Mouse (Mus musculus) urinary bladder, adult 18-20 months (tissue): ENCODE measurements at regions not wholly inside any gene's neighbourhood (a gene's known extent, or its start where the extent isn't known, plus 50 kb on each side); places are given as distances from the start of the nearest gene placed in this dataset.
"Not testable (repeated sequence)": the region's sequence is repeated elsewhere in the genome, so short reads cannot be mapped to it uniquely, and the experiment has no call there.

Experiments used
- DNase-seq, 2 experiments: peaks; one replicate each; pipeline ENCODE4 v3.0.0; 2022; ENCODE audit warnings: low spot score in 2 of 2, mixed read lengths in 2 of 2

DNA sequence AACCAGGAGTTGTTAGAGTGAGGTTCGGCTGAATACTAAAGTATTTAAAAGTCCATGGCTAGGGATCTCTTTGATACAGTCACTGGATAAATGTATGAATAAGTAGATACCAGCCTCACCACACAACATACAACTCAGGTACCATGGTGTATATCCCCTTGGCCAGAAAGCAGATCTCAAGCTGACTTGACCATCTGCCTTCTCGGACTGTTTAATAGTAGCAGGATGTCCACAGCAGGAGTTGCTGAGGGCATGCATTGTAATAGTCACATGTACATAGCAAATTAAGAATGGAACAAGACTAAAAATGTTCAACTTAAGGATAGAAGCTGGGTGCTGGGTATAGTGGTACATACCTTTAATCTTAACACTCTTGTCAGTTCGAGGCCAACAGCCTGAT lies 337.9 kb upstream of the Maf start:
- DNase-seq, result no peak

DNA sequence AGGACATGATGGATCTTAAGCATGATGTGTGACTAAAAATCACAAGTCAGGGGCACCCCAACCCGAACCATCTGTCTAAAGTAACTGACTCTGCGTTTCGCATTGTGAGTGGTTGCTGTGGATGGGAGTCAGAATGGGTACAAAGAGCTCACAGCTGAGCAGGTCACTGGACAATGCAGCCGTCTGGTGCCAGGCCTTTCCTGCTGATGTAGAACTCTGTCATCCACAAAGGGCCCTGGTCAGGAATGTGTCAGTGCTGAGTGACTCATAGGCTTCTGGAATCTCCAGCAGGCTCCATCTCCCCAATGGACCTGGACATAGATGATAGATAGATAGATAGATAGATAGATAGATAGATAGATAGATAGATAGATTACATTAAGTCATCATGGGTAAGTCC lies 335.8 kb upstream of the Maf start:
- DNase-seq, result no peak

DNA sequence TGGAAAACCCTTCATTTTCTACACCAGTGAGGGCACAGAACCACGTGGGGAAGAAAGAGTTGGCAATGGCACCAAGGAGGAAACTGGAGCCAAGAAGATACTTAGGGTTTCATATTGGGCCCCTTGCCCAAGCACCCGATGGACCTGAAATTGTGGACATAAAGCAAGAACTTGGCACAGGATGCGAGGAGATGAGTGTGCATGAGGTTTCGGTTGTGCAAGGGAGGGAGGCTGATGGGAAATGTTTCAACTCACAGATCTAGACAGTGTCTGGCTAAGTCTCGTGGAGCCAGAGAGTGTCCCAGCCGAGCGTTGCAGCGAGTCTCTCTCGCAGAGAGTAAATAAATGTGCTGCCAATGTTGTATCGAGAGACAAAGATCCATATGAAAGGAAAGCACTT lies 323.4 kb upstream of the Maf start:
- no peak for DNase-seq

DNA sequence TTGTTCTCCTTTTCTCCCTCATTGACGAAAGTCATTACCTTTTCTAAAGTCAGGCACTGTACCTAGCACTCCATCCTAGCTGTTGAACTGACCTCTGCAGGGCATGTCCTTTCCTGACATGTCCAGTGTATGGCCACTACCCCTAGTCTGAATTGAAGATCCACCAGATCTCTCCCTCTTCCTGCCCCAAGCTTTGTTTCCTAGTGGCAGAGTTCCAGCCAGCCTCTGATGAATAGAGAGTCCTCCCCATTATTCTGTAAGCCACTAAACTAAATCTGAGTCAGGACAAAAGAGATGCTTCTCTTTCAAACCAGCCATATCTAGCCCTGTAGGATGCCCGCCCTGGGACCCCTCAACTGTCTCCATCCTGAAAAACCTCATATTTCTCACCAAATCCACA lies 317.7 kb upstream of the Maf start:
- DNase-seq, result no peak

DNA sequence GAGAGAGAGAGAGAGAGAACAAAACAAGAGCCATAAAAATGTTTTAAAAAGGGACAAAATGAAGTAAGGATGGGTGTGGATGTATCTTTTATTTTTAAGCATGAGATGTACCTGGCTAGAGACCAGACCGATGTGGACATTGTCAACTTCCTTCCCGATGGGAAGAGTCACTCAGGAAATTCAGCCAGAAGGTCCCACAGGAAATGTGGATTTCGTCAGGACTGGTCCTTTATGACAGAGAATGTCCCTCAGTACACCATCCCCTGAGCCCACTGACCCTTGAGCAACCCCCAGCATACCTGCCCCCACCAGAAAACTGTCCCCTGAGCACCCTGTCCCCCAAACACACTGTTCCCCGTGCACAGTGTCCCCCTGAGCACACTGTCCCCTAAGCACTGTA lies 317.2 kb upstream of the Maf start:
- DNase-seq, result no peak

DNA sequence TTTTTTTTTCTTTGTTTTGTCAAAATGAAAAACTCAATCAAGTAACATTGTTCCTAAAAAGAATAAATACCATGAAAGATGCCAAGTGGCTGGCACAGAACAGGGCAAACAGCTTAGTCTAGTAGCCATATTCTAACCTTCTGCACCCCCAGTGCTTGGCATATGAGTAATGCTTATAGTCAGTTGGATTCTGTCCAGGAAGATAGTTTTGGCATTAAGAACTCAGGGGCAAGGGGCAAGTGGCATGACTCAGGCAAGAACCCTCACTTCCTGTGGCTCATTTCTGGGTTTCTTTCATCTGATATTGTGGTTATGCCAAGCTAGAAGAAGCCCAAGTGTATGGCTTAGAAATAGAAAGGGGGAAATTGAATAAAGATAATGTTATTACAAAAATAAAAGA lies 314.1 kb upstream of the Maf start:
- no peak for DNase-seq

DNA sequence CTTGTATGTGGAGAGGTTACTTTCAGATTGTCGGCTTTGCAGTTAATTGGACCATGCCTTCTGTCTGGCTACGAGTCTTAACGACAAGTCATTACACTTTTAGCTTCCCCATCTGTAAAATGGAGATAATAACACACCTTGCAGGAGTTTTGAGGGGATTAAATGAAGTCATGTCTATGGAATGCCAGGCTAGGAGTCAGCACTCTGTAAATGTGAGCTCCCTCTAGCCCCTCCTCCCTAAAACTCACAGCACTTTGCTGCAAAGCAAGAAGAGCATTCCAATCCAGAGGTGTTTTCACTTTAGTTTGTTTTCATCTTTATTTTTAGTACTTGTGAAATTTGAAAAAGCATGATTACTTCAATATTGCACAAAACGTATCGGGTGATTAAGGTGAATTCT lies 287.7 kb upstream of the Maf start:
- no peak for DNase-seq

DNA sequence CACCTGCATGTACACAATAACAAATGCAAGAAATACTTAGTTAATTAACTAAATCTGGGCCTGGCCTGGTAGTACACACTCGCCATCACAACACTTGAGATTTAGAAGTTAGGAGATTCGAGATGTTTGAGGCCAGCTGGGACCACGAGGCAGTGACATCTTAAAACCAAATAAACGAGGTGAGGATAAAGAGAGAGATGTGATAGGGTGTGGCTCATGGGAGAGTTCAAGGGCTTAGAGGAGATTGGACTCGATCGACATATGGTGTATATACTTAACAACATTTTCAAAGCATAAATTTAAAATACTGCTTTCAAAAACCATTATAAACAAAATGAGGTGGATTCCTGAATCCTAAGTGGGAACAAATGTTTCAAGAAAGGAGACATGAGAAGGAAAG lies 284.4 kb upstream of the Maf start:
- no peak for DNase-seq

DNA sequence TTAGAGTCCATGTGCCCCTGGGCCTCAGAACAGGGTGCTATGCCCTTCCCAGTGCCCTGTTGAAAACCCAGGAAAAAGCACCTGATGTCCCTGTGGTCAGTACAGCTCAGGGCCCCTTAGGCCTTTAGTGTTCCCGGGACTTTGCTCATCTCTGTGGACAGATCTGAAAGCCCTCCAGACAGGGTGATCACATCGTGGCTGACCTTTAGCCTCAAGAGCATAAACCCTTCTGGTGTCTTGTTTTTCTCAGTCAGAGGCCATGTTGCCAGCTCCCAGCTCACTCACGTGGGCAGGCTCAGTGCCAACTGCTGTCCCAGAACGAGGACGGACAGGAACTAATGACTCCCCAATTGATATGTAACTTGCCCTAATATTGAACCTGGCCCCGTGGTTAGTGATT lies 275.8 kb upstream of the Maf start:
- no peak for DNase-seq

DNA sequence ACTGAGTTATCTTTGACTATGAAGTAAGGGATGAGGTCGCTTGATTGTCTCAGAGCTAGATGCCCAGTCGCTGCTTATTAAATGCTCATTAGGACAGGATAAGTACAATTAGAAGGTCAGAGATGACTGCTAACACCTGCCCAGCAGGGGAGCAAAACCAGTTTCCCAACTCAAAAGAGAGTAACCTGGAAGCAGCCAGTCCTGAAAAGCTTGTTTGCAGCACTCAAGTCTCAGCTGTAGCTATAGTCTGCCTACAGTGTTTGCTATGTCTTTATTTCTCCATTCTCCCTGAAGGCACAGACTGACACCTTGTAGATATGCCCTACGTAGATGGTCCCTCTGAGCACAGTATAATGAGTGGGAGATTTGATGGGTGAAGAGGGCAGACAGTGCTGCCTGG lies 274.7 kb upstream of the Maf start:
- peak in 1 of 2 experiments; percentile 24 for DNase-seq

DNA sequence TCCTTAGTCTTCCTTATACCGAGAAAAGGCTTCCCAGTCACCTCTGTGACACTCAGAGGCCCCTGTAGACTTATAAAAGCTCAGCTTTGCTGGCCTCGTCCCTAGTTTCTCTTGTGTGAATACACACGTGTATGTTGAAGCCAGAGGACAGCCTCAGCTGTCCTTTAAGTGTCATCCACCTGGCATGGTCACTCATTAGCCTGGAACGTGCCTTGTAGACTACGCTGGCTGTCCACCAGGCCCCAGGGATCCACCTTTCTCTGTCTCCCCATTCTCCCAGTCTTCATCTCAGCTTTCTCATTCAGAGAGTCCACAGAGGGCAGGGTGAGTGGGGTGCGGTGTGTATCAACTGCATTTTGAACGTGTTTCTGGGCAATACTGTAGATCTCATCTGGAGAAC lies 273.8 kb upstream of the Maf start:
- no peak for DNase-seq

DNA sequence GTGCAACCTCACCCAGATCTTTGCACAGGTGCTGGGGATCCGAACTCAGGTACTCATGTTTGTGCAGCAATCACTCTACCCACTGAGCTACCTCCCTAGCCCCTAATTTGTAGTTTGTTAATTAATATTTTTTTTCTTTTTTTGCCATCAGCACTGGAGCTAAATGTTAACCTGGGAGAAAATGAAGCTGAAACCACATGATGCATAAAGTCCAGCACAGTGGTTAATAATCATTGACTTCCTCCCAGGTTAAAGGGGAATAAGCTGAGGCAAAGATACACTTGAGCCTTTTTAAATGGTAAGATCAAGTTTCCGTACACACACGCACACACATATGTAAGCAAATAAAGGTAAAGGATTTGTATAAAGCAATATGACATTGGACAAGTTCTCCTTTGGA lies 273.0 kb upstream of the Maf start:
- DNase-seq, result no peak

DNA sequence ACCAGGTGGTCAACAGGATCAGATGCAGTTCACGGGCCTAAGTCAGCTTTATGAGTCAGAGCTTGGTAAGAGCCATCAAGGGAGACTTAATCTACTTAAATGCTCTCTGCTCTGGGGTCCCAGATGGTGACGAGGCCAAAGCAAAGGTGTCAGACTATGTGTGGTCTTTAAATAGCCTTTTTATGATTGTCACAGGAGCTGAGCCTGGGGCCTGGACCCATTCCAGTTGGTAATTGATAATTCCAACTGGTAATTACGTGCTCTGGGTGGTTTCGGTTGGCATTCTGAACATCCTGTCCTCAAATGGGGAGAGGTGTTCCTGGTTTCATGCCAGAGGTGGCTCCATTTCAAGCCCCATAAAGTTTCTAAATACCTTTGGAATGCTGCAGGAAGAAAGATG lies 269.6 kb upstream of the Maf start:
- DNase-seq, result no peak

DNA sequence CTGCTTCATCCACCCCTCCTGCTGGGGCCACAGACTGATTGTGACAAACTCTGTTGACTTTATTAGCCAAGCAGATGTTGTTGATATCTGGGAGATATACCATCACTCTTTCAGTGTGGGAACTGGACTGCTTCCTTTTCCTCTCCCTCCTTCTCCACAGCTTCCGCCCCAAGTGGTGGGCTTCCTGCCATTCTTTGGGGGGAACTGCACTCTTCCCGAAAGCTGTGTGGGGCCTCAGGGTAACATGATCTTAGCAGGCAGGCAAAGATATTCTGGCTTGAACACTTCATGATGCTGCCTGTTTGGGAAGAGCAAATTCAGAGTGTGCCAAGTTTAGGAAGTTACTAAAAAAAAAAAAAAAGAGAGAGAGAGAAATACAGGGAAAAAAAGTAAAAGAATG lies 267.1 kb upstream of the Maf start:
- no peak for DNase-seq

DNA sequence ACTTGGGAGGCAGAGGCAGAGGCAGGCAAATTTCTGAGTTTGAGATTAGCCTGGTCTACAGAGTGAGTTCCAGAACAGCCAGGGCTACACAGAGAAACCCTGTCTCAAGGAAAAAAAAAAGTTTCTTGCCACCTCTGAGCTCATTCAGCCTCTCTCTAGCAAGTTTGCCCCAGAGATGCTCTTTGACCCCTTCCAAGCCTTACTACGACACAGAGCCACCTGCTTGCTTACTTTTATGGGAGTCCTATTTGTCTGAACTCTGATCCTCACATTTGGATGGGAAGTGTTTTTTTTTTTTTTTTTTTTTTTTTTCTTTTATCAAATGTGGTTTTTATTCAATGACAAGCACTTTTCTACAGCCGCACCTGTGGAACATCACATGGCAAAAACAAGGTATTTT lies 263.8 kb upstream of the Maf start:
- not testable (repeated sequence) for DNase-seq

DNA sequence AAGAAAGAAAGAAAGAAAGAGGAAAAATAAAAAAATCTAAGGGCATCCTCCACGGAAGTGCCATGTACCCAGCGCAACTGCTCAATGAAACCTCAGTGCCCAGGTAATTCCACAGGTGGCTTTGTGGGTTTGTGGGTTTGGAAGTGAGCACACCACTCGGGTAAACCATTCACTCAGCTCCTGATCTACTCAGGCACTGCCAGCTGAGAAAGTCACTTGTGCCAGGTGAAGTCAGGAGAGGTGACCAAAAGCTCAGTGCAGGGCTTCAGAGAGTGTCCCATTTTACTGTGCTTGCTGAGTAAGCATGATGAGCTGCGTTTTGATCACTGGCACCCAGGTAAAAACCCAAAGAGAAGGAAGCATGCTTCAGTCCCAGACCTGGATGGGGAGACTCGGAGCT lies 260.5 kb upstream of the Maf start:
- DNase-seq, result no peak

DNA sequence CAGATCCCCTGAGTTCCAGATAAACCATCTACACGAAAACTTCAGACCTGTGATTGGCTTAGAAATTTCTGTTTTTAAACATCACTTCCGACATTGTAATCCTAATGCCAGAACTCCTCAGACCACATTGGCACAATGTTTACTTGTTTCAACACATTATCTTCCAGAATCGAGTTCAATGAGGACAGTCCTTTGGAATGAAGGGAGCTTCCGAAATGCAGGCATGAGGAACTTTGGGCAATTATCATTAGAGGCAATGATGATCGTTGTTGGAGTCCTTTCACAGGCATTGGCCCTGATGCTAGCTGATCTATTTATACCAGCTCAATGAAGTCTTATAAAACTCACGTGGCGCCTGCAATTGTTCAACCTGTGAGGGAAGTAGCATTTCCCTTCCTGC lies 258.4 kb upstream of the Maf start:
- DNase-seq, result no peak

DNA sequence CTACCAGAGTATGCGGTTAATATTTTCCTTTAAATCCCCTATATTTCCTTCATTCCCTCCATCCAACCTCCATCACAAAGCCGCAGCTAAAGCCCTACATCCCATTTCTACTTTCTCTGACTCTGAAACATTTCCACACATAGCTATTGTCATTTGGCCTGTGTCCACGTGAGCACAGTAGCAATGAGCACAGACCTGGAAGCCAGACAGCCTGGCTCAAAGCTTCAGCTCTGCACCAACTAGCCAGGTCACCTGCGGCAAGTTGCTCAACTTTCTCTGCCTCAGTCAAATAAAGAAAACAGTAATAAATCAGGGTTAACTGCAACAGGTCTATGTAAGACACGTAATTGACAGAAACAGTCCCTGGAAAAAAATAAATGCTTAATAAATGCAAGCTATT lies 247.8 kb upstream of the Maf start:
- no peak for DNase-seq

DNA sequence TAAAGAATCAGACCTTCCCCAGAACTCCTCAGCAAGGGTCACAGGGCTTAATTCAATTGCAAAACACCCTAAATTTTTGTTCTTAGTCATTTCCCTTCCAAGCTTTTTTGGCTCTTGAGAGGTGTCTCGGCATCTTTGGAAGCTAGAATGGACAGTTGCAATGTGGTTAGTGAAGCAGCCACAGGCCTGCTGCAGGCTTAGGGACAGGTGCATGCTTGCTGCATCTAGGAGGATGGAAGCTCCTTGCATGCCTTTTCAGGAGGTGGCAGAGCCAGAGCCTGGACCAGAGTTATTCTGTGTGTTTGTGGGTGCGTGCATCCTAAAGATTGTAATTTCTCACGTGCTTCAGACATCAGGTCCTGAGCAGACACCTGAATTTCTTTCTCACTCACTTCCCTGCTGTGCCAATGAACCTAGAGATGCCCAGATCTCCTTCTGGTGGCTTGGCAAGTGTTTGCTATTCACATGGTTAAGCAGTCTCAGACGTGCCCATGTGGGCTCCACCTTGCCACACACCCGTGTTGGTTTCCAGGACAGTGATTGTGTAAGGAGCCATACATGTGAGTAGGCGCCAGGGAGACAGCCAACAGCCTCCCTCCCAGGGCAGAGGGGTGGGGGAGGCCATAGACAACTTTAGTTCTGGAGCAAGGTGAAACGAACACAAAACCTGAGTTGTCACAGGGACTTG lies 246.3 kb upstream of the Maf start:
- DNase-seq, result no peak

DNA sequence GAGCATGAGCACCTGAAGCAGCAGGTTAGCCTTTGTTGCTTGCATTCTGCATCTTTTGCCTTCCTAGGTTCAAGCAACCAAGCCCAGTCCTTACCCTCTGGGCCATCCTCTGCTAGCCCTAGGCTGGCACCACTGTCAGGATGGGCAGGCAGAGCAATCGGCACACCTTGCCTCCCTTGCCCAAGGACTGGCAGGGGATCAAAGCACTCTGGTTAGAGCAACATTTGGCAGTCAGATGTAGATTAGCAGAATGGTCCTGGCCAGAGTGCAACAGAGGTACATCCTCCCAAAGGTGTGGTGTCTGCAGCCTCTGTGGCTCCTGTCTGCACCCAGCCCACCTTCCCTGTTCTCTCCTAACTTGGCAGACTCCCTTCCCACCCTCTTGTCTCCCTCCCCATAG lies 244.9 kb upstream of the Maf start:
- no peak for DNase-seq

DNA sequence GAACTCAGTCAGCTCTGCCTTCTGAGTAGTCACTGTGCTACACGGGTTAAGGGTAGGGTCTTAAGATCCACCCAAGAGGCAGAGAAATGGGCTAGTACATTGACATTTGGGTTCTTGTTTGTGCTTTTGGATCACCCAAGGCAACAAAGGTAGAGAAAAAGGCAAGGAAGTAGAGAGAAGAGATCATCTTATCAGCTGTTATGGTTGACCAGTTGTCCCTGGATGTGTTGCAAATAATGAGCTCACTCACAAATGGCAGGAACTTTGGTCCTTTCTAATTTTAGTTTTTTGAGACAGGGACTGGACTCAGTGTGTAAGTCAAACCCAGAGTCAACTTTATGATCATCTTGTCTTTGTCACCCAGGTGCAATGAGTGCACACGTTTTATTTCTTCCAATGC lies 241.3 kb upstream of the Maf start:
- no peak for DNase-seq

DNA sequence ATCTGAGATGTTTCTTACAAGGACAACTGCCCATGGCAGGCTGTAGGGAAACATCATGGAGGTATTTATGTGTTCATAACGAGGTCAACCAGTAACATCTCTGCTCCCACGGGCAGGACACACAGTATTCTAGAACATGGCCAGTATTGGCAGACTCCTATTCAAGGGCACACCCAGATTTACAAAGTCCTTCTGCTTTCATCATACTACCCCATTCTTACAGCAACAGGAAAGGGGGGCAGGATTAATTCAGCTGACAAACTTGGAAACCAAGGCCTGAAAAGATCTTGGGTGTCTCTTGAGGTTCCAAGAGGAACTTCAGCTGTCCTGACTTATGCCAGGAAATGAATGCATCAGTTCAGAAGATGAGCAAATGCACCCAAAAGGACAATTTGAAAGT lies 240.4 kb upstream of the Maf start:
- DNase-seq, result peak in 1 of 2 experiments; percentile 1

DNA sequence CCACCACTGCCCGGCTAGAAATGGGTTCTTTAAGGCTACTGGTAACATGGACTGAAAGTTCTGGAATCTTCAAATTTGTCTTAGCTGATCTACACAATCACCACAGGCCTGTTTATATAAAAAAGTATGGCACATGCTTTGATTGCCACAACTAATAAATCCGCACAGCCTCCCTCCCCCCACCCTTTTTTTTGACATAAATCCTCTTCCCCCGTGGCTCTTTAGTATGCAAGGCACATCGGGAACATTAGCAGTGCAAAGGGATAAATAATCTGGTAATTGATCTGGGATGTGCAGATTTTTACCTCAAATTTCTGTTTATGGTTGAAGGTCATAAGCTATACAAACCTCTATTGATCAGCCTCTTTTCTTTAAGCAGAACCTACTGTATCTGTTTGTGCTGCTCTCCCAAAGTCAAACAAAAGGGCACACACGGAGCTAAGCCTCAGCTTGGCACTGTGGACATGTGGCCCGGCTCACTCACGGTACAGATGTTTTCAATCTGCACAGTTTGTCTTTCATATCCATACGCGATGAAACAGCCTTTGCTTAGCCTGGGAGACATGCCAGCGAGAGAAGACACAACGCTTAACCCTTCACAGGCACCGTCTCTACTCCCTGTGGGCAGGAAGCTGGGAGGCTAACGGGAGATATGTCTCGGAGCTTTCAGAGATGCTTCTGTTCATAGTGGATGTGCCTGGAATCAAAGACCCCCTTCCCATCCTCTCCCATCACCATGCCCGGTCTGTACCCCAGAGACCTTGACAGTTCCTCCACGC lies 235.3 kb upstream of the Maf start:
- no peak for DNase-seq
